Mouse (Mus musculus) myocyte (in vitro differentiated cells): ENCODE data around the gene Tnks1bp1.

Experiments
- CEBPB ChIP-seq: IDR thresholded peaks from 2 replicates; pipeline ENCODE4 v1.6.1; 2011; ENCODE audit warnings: mild to moderate bottlenecking, moderate library complexity; ENCODE audit not compliant: poor library complexity, insufficient read depth, severe bottlenecking
- MYOG ChIP-seq, 3 experiments: IDR thresholded peaks; one replicate each; pipeline ENCODE4 v1.6.1; 2011; ENCODE audit warnings: control low read depth in 2 of 3, low read depth in 2 of 3, mild to moderate bottlenecking in 2 of 3; ENCODE audit not compliant: insufficient read length in 2 of 3, control insufficient read depth in 1 of 3, insufficient read depth in 1 of 3
- POLR2AphosphoS2 ChIP-seq: IDR thresholded peaks from one replicate; pipeline ENCODE4 v1.6.1; 2011; ENCODE audit warnings: low read depth, control low read depth; ENCODE audit not compliant: insufficient read length
- TCF3 ChIP-seq: IDR thresholded peaks from one replicate; pipeline ENCODE4 v1.6.1; 2011; ENCODE audit warnings: low read depth, control low read depth; ENCODE audit not compliant: insufficient read length
- USF1 ChIP-seq: IDR thresholded peaks from one replicate; pipeline ENCODE4 v1.6.1; 2011; ENCODE audit warnings: low read depth, mild to moderate bottlenecking, control low read depth, moderate library complexity

DNA sequence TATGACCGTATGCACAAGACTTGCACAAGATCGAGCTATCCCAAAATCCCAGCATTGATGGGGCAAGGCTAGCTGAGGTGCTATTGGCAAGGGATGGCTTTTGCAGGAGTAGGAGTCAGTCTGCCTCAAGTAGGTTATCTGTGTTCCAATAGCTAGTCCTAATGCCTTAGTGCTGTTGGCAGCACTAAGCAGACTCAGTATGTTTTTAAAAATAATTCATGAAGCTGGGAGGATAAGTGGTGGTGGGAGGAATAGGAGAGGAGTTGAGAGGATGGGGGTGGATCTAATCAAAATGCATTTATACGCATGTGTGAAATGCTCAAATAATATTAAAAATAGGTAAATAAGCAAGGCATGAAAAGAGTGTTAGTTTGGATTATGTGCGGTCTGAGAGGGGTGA is 43.5 kb downstream of the Tnks1bp1 start:
- no peak for TF ChIP-seq TCF3
- no peak for TF ChIP-seq CEBPB
- no peak for TF ChIP-seq POLR2AphosphoS2
- no peak for TF ChIP-seq MYOG (IDR thresholded peaks at IDR 0.05; ENCODE audit: control insufficient read depth in 1 of 3, insufficient read depth in 1 of 3, insufficient read length in 2 of 3, low read depth in 2 of 3)
- no peak for TF ChIP-seq USF1
